Mouse (Mus musculus) heart, postnatal 10 days (tissue): ENCODE results near the gene Ifnl3. TPM values are rescaled to one million over a fixed set of nuclear protein-coding genes. Genes with fewer than 3 reads are reported as not detected.

Experiments used
- DNase-seq, 2 experiments: peaks; one replicate each; pipeline ENCODE4 v3.0.0; 2021
- intact Hi-C: fragments of 180-260 bp; cut with DNase I; formaldehyde crosslinking; loops from one replicate; pipeline ENCODE4 v1.15.1; 2025
- total RNA-seq, 2 experiments: library from RNA; stranded (reverse); gene quantifications; 2 replicates each; pipeline ENCODE4 v1.2.3; 2021

The Ifnl3 gene
- total RNA-seq, 2 experiments from 2014 or later, result not detected

GRCm38 (mm10) chr7:28545891-28546210 is 23.2 kb downstream of the Ifnl3 start:
- DNase-seq, result no peak
- intact Hi-C loops, result no loop called here

- intact Hi-C loops, result no loop called here
- DNase-seq, result no peak
These were observed 24.0 kb downstream of the Ifnl3 start for GRCm38 (mm10) chr7:28546649-28547048.

- intact Hi-C loops, result no loop called here
- no peak for DNase-seq
These were observed 24.5 kb downstream of the Ifnl3 start, which contains the start of gene Nccrp1 for GRCm38 (mm10) chr7:28547154-28547553. Nccrp1 (minus strand) TSS chr7:28547254.

- intact Hi-C loops, result no loop called here
- DNase-seq, result no peak
These were observed 25.0 kb downstream of the Ifnl3 start for GRCm38 (mm10) chr7:28547628-28548027.

- intact Hi-C loops, result no loop called here
- no peak for DNase-seq
These were observed 30.4 kb downstream of the Ifnl3 start for GRCm38 (mm10) chr7:28553076-28553475.

- intact Hi-C loops, result no loop called here
- no peak for DNase-seq
These were observed 33.4 kb downstream of the Ifnl3 start for GRCm38 (mm10) chr7:28555939-28556535.

GRCm38 (mm10) chr7:28557069-28557468 is 34.4 kb downstream of the Ifnl3 start:
- DNase-seq, result no peak
- intact Hi-C loops, result no loop called here

- DNase-seq, result no peak
- intact Hi-C loops, result no loop called here
These were observed 35.1 kb downstream of the Ifnl3 start for GRCm38 (mm10) chr7:28557708-28558107.

- intact Hi-C loops, result no loop called here
- DNase-seq, result peak; percentile 70 to 72
These were observed 35.9 kb downstream of the Ifnl3 start for GRCm38 (mm10) chr7:28558486-28558885.

- no peak for DNase-seq
- intact Hi-C loops, result loop anchor here (10.0 kb wide), 1 partner anchor 116 kb away; no protein-coding TSS in a partner anchor
These were observed 38.2 kb downstream of the Ifnl3 start for GRCm38 (mm10) chr7:28560856-28561255.

- intact Hi-C loops, result loop anchor here (10.0 kb wide), 1 partner anchor 117 kb away; no protein-coding TSS in a partner anchor
- no peak for DNase-seq
These were observed 39.3 kb downstream of the Ifnl3 start for GRCm38 (mm10) chr7:28561967-28562366.

- intact Hi-C loops, result loop anchor here (10.0 kb wide), 1 partner anchor 118 kb away; no protein-coding TSS in a partner anchor
- no peak for DNase-seq
These were observed 39.7 kb downstream of the Ifnl3 start for GRCm38 (mm10) chr7:28562371-28562770.

GRCm38 (mm10) chr7:28562951-28563350 is 40.3 kb downstream of the Ifnl3 start:
- intact Hi-C loops, result loop anchor here (10.0 kb wide), 1 partner anchor 118 kb away; no protein-coding TSS in a partner anchor
- DNase-seq, result no peak

- DNase-seq, result no peak
- intact Hi-C loops, result loop anchor here (10.0 kb wide), 1 partner anchor 121 kb away; no protein-coding TSS in a partner anchor
These were observed 42.8 kb downstream of the Ifnl3 start for GRCm38 (mm10) chr7:28565407-28565806.

- DNase-seq, result no peak
- intact Hi-C loops, result loop anchor here (10.0 kb wide), 1 partner anchor 123 kb away; no protein-coding TSS in a partner anchor
These were observed 44.9 kb downstream of the Ifnl3 start for GRCm38 (mm10) chr7:28567539-28567938.

GRCm38 (mm10) chr7:28568253-28568652 is 45.6 kb downstream of the Ifnl3 start:
- intact Hi-C loops, result loop anchor here (1.0 to 10.0 kb wide), 2 partner anchors 33 to 123 kb away; no protein-coding TSS in a partner anchor
- peak; percentile 71 to 85 for DNase-seq

- intact Hi-C loops, result no loop called here
- DNase-seq, result peak in 1 of 2 experiments; percentile 41
These were observed 47.8 kb downstream of the Ifnl3 start for GRCm38 (mm10) chr7:28570291-28570981.

GRCm38 (mm10) chr7:28570982-28571682 is 48.5 kb downstream of the Ifnl3 start:
- DNase-seq, result peak in 1 of 2 experiments; percentile 52
- intact Hi-C loops, result no loop called here

- intact Hi-C loops, result no loop called here
- no peak for DNase-seq
These were observed 50.1 kb downstream of the Ifnl3 start for GRCm38 (mm10) chr7:28572689-28573088.

GRCm38 (mm10) chr7:28573236-28573635 is 50.6 kb downstream of the Ifnl3 start:
- no peak for DNase-seq
- intact Hi-C loops, result no loop called here
